Mouse (Mus musculus) layer of hippocampus, adult 9-10 months (tissue): ENCODE measurements at regions not wholly inside any gene's neighbourhood (a gene's known extent, or its start where the extent isn't known, plus 50 kb on each side); places are given as distances from the start of the nearest gene placed in this dataset.

Experiments used
- DNase-seq: peaks from one replicate; pipeline ENCODE4 v3.0.0; 2022; ENCODE audit warnings: low spot score

GRCm38 (mm10) chr9:112608932-112609331, 373.2 kb upstream of the Arpp21 start:
- DNase-seq = peak; percentile 17

- DNase-seq = no peak
These were observed 371.5 kb upstream of the Arpp21 start for GRCm38 (mm10) chr9:112607221-112607620.

- no peak for DNase-seq
These were observed 360.0 kb upstream of the Arpp21 start for GRCm38 (mm10) chr9:112595731-112596130.

GRCm38 (mm10) chr9:112590241-112590640, 354.5 kb upstream of the Arpp21 start:
- DNase-seq = no peak

GRCm38 (mm10) chr9:112573316-112573715, 337.6 kb upstream of the Arpp21 start:
- no peak for DNase-seq

GRCm38 (mm10) chr9:112561348-112561747, 325.6 kb upstream of the Arpp21 start:
- no peak for DNase-seq

GRCm38 (mm10) chr9:112560226-112560625, 324.5 kb upstream of the Arpp21 start:
- DNase-seq = peak; percentile 10

- DNase-seq = no peak
These were observed 302.2 kb upstream of the Arpp21 start for GRCm38 (mm10) chr9:112537924-112538323.

- peak; percentile 13 for DNase-seq
These were observed 289.6 kb upstream of the Arpp21 start for GRCm38 (mm10) chr9:112525377-112525776.

- DNase-seq = no peak
These were observed 287.5 kb upstream of the Arpp21 start for GRCm38 (mm10) chr9:112523251-112523650.

GRCm38 (mm10) chr9:112510716-112511115, 275.0 kb upstream of the Arpp21 start:
- DNase-seq = no peak

- no peak for DNase-seq
These were observed 271.1 kb upstream of the Arpp21 start for GRCm38 (mm10) chr9:112506871-112507270.

- no peak for DNase-seq
These were observed 262.9 kb upstream of the Arpp21 start for GRCm38 (mm10) chr9:112498676-112499075.

GRCm38 (mm10) chr9:112495930-112496527, 260.3 kb upstream of the Arpp21 start:
- no peak for DNase-seq

GRCm38 (mm10) chr9:112490963-112491362, 255.2 kb upstream of the Arpp21 start:
- no peak for DNase-seq

GRCm38 (mm10) chr9:112476644-112477043, 240.9 kb upstream of the Arpp21 start:
- no peak for DNase-seq

GRCm38 (mm10) chr9:112457594-112457993, 221.9 kb upstream of the Arpp21 start:
- DNase-seq = no peak

GRCm38 (mm10) chr9:112454706-112455105, 219.0 kb upstream of the Arpp21 start:
- peak; percentile 83 for DNase-seq

- no peak for DNase-seq
These were observed 211.8 kb upstream of the Arpp21 start for GRCm38 (mm10) chr9:112447515-112447914.

GRCm38 (mm10) chr9:112446981-112447380, 211.2 kb upstream of the Arpp21 start:
- DNase-seq = no peak

GRCm38 (mm10) chr9:112446027-112446352, 210.3 kb upstream of the Arpp21 start:
- no peak for DNase-seq

- no peak for DNase-seq
These were observed 209.7 kb upstream of the Arpp21 start for GRCm38 (mm10) chr9:112445230-112446026.

GRCm38 (mm10) chr9:112444220-112444619, 208.5 kb upstream of the Arpp21 start:
- DNase-seq = no peak

- no peak for DNase-seq
These were observed 200.4 kb upstream of the Arpp21 start for GRCm38 (mm10) chr9:112436094-112436493.
